Mouse (Mus musculus) G1E-ER4 (cell line): ENCODE measurements around the gene Pdcd1lg2. TPM values are rescaled to one million over a fixed set of nuclear protein-coding genes. Genes with fewer than 3 reads are reported as not detected.

Experiments used
- GATA1 ChIP-seq: IDR thresholded peaks from one replicate; pipeline ENCODE4 v1.8.0; 2012; ENCODE audit warnings: low read length, inconsistent platforms
- polyA plus RNA-seq: library from polyadenylated mRNA; stranded (reverse); fragments of >175 nt; gene quantifications from 2 replicates; pipeline ENCODE4 v1.2.3, GENCODE M21; 2012

Gene Pdcd1lg2
- polyA plus RNA-seq, 1 experiment, result 0.12 TPM

DNA sequence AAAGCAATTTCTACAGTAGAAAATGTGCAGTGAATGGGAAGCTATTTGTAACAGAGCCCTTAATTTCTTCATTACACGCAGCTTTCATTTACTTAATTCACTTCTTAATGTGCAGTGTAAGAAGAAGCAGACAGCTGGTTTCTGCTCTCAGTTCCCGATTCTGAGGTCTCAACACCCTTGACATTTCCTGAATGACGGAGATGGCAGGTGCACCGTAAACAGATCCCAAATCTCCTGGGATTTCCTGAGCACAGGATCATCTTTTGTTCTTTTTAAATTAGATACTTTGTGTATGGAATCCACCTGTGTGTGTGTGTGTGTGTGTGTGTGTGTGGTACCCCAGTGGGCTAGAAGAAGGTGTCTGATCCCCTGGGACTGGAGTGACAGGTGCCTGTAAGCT is 83.7 kb downstream of the Pdcd1lg2 start:
- TF ChIP-seq GATA1, result no peak

DNA sequence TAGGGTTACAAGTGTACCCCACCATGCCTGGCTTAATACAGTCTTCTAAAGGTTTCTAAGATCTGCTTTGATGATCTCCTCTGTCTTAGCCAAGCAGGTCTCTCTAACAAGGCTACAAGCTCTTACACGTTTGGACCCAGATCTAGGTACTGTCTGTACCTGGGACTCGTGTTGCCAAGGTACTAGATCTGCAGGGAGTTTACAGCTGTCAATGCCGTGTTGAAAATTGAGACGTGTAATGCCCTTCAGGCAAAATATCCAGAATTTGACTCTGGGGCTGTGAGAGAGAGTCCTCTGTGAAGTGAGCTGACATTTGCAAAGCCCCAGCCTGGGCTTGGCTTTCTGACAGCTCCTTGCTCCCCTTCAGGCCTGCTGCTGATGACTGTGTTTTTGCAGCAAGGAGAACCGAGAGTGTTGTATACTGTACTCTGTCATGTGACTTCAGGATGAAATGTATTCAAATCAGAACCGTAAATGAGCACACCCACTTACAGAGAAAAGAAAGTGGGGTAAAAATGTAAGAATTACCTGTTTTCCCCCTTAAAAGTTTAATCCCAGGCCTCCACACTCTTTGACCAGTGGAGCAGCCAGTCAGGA is 85.4 kb downstream of the Pdcd1lg2 start:
- no peak for TF ChIP-seq GATA1

- no peak for TF ChIP-seq GATA1
Measured at GRCm38 (mm10) chr19:29496786-29497557, 86.3 kb downstream of the Pdcd1lg2 start.

- peak; percentile 52 for TF ChIP-seq GATA1
Measured at GRCm38 (mm10) chr19:29497874-29498273, 87.2 kb downstream of the Pdcd1lg2 start.

DNA sequence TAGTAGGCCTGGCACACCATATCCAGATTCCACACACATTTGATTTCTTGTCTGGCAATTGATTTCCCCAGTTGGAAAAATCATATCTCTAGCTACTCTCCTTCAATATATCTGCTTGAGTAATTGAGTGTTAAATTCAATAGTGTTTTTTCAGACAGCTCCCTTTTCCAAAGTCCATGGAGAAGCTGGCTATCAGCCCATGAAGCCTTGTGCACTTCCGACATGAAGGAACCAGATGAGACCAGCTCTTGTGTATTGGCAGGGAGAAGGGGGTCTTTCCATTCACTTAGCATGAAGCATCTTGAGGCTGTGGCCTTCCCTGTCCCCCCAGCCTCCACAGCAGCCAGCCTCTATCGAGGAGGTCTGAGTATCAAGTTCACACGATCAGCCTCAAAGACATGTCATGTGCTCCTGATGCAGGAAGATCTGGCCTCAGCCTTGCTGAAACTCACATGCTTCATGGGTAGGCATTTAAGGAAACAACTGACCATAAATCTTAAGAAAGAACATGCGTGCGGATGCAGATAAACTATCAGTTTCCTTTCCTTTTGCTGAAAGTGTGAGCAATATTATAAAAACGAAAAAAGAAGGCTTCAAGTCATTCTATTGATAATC is 88.2 kb downstream of the Pdcd1lg2 start:
- TF ChIP-seq GATA1, result no peak

- TF ChIP-seq GATA1, result no peak
Measured at GRCm38 (mm10) chr19:29500333-29500732, 89.6 kb downstream of the Pdcd1lg2 start.

DNA sequence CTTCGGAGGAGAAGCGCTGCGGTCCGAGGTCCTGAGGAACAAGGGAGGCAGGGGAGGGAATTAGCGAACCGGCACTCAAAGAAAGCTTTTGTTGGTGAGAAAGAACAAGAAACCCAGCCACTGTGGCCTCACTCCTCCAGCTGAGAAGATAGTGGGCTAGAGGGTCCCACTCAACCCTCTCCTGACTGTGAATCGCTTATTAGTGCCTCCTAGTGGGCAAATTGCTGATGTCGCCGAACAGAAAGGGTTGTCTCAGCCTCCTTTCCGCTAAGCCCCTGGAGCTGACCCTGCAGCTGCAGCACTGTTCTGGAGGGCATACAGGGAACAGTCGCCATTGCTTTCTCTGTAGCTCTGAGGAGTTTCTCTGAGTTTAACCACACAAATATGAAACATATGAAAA is 90.4 kb downstream of the Pdcd1lg2 start:
- no peak for TF ChIP-seq GATA1

- TF ChIP-seq GATA1, result no peak
Measured at GRCm38 (mm10) chr19:29501507-29501906, 90.8 kb downstream of the Pdcd1lg2 start.

DNA sequence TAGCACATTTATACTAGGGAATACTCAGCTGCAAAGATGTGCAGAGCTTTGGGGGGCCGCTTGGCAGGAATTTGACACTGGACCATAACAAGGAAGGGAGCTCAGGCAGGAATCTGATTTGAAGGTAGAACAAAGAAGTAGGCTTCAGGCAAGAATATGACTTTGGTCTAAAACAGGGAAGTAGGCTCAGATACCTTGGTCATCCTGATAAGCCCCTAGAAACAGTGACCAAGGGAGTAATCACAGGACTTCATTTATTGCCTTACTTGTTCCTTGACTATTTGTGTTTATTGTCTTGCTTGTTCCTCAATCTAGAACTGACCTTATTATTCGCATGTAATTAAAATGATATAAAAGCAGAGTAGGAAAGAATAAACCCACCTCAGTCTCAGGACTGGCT is 93.4 kb downstream of the Pdcd1lg2 start:
- TF ChIP-seq GATA1, result no peak

DNA sequence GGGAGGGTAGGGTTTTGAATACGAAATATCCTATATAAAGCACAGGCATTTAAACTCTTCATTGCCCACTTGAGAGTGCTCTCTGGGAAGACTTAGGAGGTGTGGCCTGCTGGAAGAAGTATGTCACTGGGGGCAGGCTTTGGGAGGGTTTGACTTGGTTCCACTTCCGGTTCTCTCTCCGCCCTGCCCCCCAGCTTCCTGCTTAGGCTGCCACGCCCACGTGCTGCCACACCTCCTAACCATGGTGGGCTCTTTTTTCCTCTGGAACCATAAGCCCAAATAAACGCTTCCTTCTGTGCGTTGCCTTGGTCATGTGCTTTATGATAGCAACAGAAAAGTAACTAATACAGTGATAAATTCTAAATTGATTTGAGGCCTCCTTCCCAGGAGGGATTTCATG is 94.9 kb downstream of the Pdcd1lg2 start:
- TF ChIP-seq GATA1, result no peak

- TF ChIP-seq GATA1, result no peak
Measured at GRCm38 (mm10) chr19:29508208-29508607, 97.5 kb downstream of the Pdcd1lg2 start.

- no peak for TF ChIP-seq GATA1
Measured at GRCm38 (mm10) chr19:29509857-29510256, 99.1 kb downstream of the Pdcd1lg2 start.

DNA sequence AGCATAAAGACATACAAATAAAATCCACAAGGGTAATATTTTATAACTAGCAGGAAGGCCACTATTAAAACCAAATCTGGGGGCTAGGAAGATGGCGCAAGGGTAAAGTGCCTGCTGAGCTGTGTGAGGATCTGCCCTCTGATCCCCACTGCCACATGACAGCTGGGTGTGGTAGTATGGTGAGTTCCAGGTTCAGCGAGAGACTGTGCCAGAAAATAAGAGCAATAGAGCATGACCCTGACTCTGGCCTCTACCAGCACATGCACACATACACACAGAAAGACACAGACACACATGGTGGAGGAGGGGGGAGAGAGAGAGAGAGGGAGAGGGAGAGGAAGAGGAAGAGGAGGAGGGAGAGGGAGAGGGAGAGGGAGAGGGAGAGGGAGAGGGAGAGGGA is 101.1 kb downstream of the Pdcd1lg2 start:
- TF ChIP-seq GATA1, result no peak

DNA sequence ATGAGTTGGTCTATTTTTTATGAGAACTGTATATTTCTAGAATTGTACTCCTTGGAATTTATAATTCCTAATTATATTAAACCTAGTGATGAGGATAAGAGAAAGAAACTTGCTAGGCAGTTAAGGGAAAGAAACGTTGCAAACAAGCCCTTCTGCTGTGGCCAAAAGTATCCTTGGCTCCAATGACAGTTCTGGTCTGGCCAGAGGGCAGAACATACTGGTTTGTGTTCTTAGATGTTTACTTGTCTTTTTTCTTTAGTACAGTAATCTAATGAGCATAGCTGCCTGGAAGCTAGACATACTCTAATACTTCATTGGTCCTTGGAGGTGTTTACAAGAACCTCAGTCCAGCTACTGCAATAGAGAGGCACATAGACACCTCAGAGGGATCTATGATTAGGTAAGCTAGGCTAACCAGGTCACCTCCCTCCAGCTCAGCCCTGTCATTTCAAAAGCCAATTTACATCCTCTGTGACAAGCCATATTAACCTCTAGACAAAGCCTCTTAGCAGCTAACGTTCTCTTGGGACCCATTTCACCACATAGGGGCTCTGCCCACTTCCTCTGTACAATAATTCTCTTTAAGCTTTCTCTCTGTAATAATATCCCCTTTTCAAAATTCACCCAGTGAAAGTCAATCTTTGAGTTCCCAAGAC is 102.5 kb downstream of the Pdcd1lg2 start:
- TF ChIP-seq GATA1, result no peak

- TF ChIP-seq GATA1, result no peak
Measured at GRCm38 (mm10) chr19:29514130-29514529, 103.4 kb downstream of the Pdcd1lg2 start.

- TF ChIP-seq GATA1, result no peak
Measured at GRCm38 (mm10) chr19:29515386-29515785, 104.7 kb downstream of the Pdcd1lg2 start.
